Mouse (Mus musculus): ENCODE results near the gene Map4k2. TPM values are rescaled to one million over a fixed set of nuclear protein-coding genes. Genes with fewer than 3 reads are reported as not detected.

The Map4k2 gene
- polyA plus RNA-seq, 1 experiment = 57.4 TPM

GRCm38 (mm10) chr19:6314513-6314912 is 26.4 kb upstream of the Map4k2 start:
- H3K27ac ChIP-seq (ENCODE audit: insufficient read depth, low read depth, low read length) = no peak overlapping the region
- TF ChIP-seq POLR2A (IDR thresholded peaks at IDR 0.05; ENCODE audit: borderline replicate concordance, low read depth, low read length) (no peak), CTCF (IDR thresholded peaks at IDR 0.05; ENCODE audit: low read depth, low read length) (no peak)
- no peak overlapping the region for H3K4me3 ChIP-seq (ENCODE audit: insufficient read depth, low read length)
- no peaks in the 10 kb centered on the region for H3K4me1 ChIP-seq (ENCODE audit: control insufficient read depth, insufficient read depth, low read length)

DNA sequence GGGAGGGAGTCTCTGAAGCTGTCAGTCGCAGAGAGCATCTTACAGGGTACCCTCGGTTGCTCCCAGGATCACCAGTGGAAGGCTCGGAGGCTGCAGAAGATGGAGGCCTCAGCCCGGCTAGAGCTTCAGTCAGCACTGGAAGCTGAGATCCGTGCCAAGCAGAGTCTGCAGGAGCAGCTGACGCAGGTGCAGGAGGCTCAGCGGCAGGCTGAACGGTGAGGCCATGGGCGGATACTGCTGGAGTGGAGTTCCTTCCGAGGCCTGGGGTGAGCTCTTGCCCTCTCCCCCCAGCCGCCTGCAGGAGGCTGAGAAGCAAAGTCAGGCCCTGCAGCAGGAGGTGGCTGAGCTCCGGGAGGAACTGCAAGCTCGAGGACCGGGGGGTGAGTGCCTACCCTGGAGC is 25.4 kb upstream of the Map4k2 start:
- Histone ChIP-seq H3K4me1 (ENCODE audit: control insufficient read depth, insufficient read depth, low read length) (no peaks in the 10 kb centered on the region), H3K4me3 (ENCODE audit: insufficient read depth, low read length) (no peak overlapping the region), H3K27ac (ENCODE audit: insufficient read depth, low read depth, low read length) (no peak overlapping the region)
- no peak for TF ChIP-seq POLR2A (IDR thresholded peaks at IDR 0.05; ENCODE audit: borderline replicate concordance, low read depth, low read length)
- TF ChIP-seq CTCF (IDR thresholded peaks at IDR 0.05; ENCODE audit: low read depth, low read length) = no peak

- H3K27ac ChIP-seq (ENCODE audit: insufficient read depth, low read depth, low read length) = no peak overlapping the region
- no peak overlapping the region for H3K4me3 ChIP-seq (ENCODE audit: insufficient read depth, low read length)
- no peak for TF ChIP-seq CTCF (IDR thresholded peaks at IDR 0.05; ENCODE audit: low read depth, low read length)
- no peak for TF ChIP-seq POLR2A (IDR thresholded peaks at IDR 0.05; ENCODE audit: borderline replicate concordance, low read depth, low read length)
These were observed 22.8 kb upstream of the Map4k2 start for GRCm38 (mm10) chr19:6318145-6318544.

GRCm38 (mm10) chr19:6321358-6321757 is 19.6 kb upstream of the Map4k2 start:
- no peak for TF ChIP-seq POLR2A (IDR thresholded peaks at IDR 0.05; ENCODE audit: borderline replicate concordance, low read depth, low read length)
- TF ChIP-seq CTCF (IDR thresholded peaks at IDR 0.05; ENCODE audit: low read depth, low read length) = no peak
- no peak overlapping the region for H3K27ac ChIP-seq (ENCODE audit: insufficient read depth, low read depth, low read length)
- no peaks in the 10 kb centered on the region for H3K4me1 ChIP-seq (ENCODE audit: control insufficient read depth, insufficient read depth, low read length)
- no peak overlapping the region for H3K4me3 ChIP-seq (ENCODE audit: insufficient read depth, low read length)

More at GRCm38 (mm10) chr19:6318145-6318544, 22.8 kb upstream of the Map4k2 start:
- no peaks in the 10 kb centered on the region for H3K4me1 ChIP-seq (ENCODE audit: control insufficient read depth, insufficient read depth, low read length)

DNA sequence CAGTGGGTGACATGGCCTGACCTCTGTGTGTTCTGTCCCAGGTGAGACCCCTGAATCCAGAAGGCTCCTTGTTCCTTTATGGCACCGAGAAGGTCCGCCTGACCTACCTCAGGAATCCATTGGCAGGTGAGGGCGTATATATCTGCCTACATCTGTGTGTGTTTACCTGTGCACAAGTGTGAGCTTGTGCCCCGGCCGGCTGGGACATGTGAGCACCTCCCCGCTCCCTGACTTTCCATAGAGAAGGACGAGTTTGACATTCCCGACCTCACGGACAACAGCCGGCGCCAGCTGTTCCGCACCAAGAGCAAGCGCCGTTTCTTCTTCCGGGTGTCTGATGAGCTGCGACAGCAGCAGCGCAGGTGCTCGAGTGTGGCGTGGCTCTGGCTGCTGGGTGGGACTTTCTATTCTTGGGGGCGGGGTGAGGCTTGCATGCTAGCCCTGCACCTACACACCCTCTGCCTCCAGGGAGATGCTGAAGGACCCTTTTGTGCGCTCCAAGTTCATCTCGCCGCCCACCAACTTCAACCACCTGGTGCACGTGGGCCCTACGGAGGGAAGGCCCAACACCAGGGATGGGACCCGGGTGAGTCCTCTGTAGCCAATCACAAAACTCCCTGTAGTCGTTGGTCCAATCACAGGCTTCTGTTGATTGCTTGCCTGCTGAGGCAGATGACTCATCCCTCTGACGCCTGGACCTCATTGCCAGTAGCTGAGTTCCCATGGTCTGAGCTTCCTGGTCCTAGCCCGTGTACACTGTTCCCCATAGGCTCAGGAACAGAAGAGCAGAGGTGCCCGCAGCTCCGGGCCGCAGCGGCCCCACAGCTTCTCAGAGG is 18.9 kb upstream of the Map4k2 start:
- TF ChIP-seq CTCF (IDR thresholded peaks at IDR 0.05; ENCODE audit: low read depth, low read length) = no peak
- no peak for TF ChIP-seq POLR2A (IDR thresholded peaks at IDR 0.05; ENCODE audit: borderline replicate concordance, low read depth, low read length)
- Histone ChIP-seq H3K4me3 (ENCODE audit: insufficient read depth, low read length) (no peak overlapping the region), H3K27ac (ENCODE audit: insufficient read depth, low read depth, low read length) (no peak overlapping the region), H3K4me1 (ENCODE audit: control insufficient read depth, insufficient read depth, low read length) (no peaks in the 10 kb centered on the region)

- Histone ChIP-seq H3K27ac (ENCODE audit: insufficient read depth, low read depth, low read length) (no peak overlapping the region), H3K4me1 (ENCODE audit: control insufficient read depth, insufficient read depth, low read length) (no peaks in the 10 kb centered on the region), H3K4me3 (ENCODE audit: insufficient read depth, low read length) (no peak overlapping the region)
- TF ChIP-seq POLR2A (IDR thresholded peaks at IDR 0.05; ENCODE audit: borderline replicate concordance, low read depth, low read length) (no peak), CTCF (IDR thresholded peaks at IDR 0.05; ENCODE audit: low read depth, low read length) (no peak)
These were observed 16.2 kb upstream of the Map4k2 start for GRCm38 (mm10) chr19:6324751-6325150.

GRCm38 (mm10) chr19:6331178-6331577 is 9.8 kb upstream of the Map4k2 start:
- Histone ChIP-seq H3K4me3 (ENCODE audit: insufficient read depth, low read length) (peak overlapping the region; percentile 40), H3K27ac (ENCODE audit: insufficient read depth, low read depth, low read length) (no peak overlapping the region), H3K4me1 (ENCODE audit: control insufficient read depth, insufficient read depth, low read length) (peaks cover 15% of the 10 kb centered on the region)
- TF ChIP-seq CTCF (IDR thresholded peaks at IDR 0.05; ENCODE audit: low read depth, low read length) = no peak
- no peak for TF ChIP-seq POLR2A (IDR thresholded peaks at IDR 0.05; ENCODE audit: borderline replicate concordance, low read depth, low read length)

- Histone ChIP-seq H3K27ac (ENCODE audit: insufficient read depth, low read depth, low read length) (no peak overlapping the region), H3K4me3 (ENCODE audit: insufficient read depth, low read length) (peak overlapping the region; percentile 40)
These were observed 9.0 kb upstream of the Map4k2 start for GRCm38 (mm10) chr19:6331719-6332516.

DNA sequence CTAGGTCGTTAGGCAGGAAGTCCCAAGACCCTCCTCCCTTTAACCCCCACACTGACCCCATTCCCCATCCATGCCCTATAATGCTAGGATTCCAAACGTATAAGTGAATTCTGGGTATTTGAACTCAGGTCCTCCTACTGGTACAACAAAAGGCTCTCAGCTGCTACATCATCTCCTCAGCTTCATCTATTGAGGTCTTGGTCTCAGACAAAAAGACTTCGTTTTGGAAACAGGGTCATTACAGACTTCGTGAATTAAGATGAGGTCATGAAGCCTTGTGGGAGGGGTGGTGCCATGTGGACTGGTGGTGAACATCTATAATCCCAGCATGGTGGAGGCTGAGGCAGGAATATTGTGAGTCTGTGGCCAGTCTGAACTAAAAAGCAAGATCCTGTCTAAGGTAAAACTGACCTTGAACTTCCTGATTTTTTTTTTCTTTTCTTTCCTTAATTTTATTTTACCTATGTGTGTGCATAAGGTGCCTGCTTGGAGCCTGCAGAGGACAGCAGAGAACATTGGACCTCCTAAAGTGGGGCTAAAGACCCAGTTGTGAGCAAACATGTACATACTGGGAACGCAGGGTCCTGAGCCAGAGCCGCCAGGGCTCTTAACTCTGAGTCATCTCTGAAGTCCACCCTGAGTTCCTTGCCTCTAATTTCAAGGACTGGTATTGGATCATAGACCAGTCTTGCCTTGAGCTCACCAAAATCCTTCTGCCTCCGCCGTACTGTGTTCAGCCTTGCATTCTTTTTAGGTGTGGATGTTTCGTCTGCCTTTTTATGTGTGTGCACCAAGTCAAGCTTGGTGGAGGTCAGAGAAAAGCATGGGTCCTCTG is 7.0 kb upstream of the Map4k2 start:
- Histone ChIP-seq H3K4me1 (ENCODE audit: control insufficient read depth, insufficient read depth, low read length) (peaks cover 18% of the 10 kb centered on the region), H3K4me3 (ENCODE audit: insufficient read depth, low read length) (peak overlapping the region; percentile 50), H3K27ac (ENCODE audit: insufficient read depth, low read depth, low read length) (peak overlapping the region; percentile 81)
- TF ChIP-seq CTCF (IDR thresholded peaks at IDR 0.05; ENCODE audit: low read depth, low read length) (no peak), POLR2A (IDR thresholded peaks at IDR 0.05; ENCODE audit: borderline replicate concordance, low read depth, low read length) (no peak)

More at GRCm38 (mm10) chr19:6331719-6332516, 9.0 kb upstream of the Map4k2 start:
- peaks cover 18% of the 10 kb centered on the region for H3K4me1 ChIP-seq (ENCODE audit: control insufficient read depth, insufficient read depth, low read length)
- TF ChIP-seq CTCF (IDR thresholded peaks at IDR 0.05; ENCODE audit: low read depth, low read length) (no peak), POLR2A (IDR thresholded peaks at IDR 0.05; ENCODE audit: borderline replicate concordance, low read depth, low read length) (no peak)
